16 mouse cellular contexts compared by ENCODE assay signal in the genomic region with DNA sequence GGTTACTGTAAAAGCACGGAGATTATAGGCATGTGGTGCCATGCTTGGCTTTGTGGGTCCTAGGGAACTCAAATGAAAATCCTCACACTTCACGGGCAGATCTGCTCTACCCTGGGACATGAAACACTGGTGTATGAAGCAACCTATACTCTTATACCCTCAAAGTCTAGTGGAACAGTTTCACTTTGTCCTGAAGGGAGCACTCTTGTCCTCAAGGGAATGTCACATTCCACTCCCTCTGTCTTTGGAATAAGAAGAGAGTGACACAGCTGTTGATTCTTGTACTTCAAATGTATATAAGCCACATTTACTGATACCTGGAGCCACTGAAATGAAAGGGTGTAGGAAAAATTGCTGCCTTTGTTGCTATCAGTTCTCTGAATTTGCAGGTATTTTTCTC.
"Had no signal": no experiment of that assay in that cellular context is flagged by ENCODE, and none has a peak within 500 bp of the region (broad histone marks: within the 10 kb centered on the region; RNA-seq: fewer than 3 reads in every experiment).

A gene (plus strand): TSS at position 301 of the 400 bp plus-strand sequence.

- DNase-seq: heart, postnatal 10 days; heart, postnatal 14 days; heart, postnatal 36 days; heart, postnatal 4 days; kidney, adult 11 months; kidney, adult 18-20 months; kidney, adult 2 months; kidney, adult 8-10 months; kidney, adult 9 months; kidney, postnatal 10 days; kidney, postnatal 14 days; kidney, postnatal 25 days; kidney, postnatal 36 days; kidney, postnatal 4 days; layer of hippocampus, adult 9-11 months; layer of hippocampus, postnatal 36 days had no signal
